Mouse (Mus musculus) myocyte (in vitro differentiated cells): ENCODE data around the gene Npepps.

Experiments used
- CEBPB ChIP-seq: IDR thresholded peaks from 2 replicates; pipeline ENCODE4 v1.6.1; 2011; ENCODE audit warnings: mild to moderate bottlenecking, moderate library complexity; ENCODE audit not compliant: poor library complexity, insufficient read depth, severe bottlenecking
- E2F4 ChIP-seq: IDR thresholded peaks from one replicate; pipeline ENCODE4 v1.6.1; 2011; ENCODE audit warnings: mild to moderate bottlenecking, control low read depth, moderate library complexity; ENCODE audit not compliant: insufficient read depth
- MAX ChIP-seq: IDR thresholded peaks from one replicate; pipeline ENCODE4 v1.6.1; 2011; ENCODE audit warnings: low read depth, mild to moderate bottlenecking, control low read depth
- MYOD1 ChIP-seq, 3 experiments: IDR thresholded peaks; one replicate each; pipeline ENCODE4 v1.6.1; 2011; ENCODE audit warnings: control low read depth in 2 of 3, low read depth in 2 of 3, mild to moderate bottlenecking in 2 of 3, moderate library complexity in 1 of 3; ENCODE audit not compliant: insufficient read length in 2 of 3, control insufficient read depth in 1 of 3
- POLR2A ChIP-seq: IDR thresholded peaks from one replicate; pipeline ENCODE4 v1.6.1; 2011; ENCODE audit warnings: low read depth, mild to moderate bottlenecking, control low read depth, moderate library complexity; ENCODE audit not compliant: insufficient read length
- POLR2AphosphoS2 ChIP-seq: IDR thresholded peaks from one replicate; pipeline ENCODE4 v1.6.1; 2011; ENCODE audit warnings: low read depth, control low read depth; ENCODE audit not compliant: insufficient read length
- REST ChIP-seq: IDR thresholded peaks from one replicate; pipeline ENCODE4 v1.6.1; 2011; ENCODE audit warnings: mild to moderate bottlenecking, control low read depth, moderate library complexity; ENCODE audit not compliant: insufficient read depth, insufficient read length
- TCF12 ChIP-seq: IDR thresholded peaks from one replicate; pipeline ENCODE4 v1.6.1; 2011; ENCODE audit warnings: mild to moderate bottlenecking, control low read depth; ENCODE audit not compliant: poor library complexity, insufficient read depth, severe bottlenecking
- TCF3 ChIP-seq: IDR thresholded peaks from one replicate; pipeline ENCODE4 v1.6.1; 2011; ENCODE audit warnings: low read depth, control low read depth; ENCODE audit not compliant: insufficient read length

GRCm38 (mm10) chr11:97176851-97177250, 103.6 kb downstream of the Npepps start:
- TF ChIP-seq TCF3 (no peak), MAX (no peak), TCF12 (no peak), POLR2A (no peak), REST (no peak), POLR2AphosphoS2 (no peak), CEBPB (no peak), E2F4 (no peak), MYOD1 (IDR thresholded peaks at IDR 0.05; ENCODE audit: control insufficient read depth in 1 of 3, insufficient read length in 2 of 3, low read depth in 2 of 3) (no peak)
